Mouse (Mus musculus): ENCODE results near the gene Fuom. TPM values are rescaled to one million over a fixed set of nuclear protein-coding genes. Genes with fewer than 3 reads are reported as not detected.
A peak's percentile ranks its signal among the peaks of the same experiment; 100 is the strongest.

The Fuom gene
- total and polyA plus RNA-seq, 3 experiments = 71.5 to 101 (median 83.4) TPM

DNA sequence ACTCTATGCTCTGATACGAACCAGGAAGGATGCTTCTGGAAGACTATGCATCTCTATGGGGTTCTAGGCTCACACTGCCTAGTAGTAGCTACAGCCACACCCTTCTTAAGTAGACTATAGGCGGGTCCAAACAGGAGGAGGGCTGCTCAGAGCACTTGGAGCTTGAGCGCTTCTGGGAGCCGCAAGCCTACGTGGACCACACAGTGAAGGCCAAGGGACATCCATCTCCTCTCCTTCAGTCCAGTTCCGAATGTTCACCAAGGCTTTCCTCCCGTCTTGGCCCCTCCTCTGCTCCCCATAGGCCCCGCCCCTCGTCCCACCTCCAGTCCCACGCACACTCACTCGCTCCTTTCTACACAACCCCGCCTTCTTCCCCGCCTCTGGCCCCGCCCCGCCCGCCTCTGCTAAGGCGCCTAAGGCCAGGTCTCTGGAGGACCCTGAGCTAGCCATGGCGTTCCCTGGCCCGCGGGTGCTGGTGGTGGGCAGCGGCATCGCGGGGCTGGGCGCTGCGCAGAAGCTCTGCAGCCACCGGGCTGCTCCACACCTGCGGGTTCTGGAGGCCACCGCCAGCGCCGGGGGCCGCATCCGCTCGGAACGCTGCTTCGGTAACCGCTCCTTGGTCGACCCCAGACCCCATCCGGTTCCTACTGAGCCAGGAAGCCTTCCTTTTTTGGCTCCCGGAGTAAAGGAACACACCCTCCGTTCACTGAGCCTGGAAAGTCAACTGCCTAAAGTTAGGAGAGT is 23.2 kb upstream of the Fuom start:
- WGBS = 1% methylated on average over 39 of the region's 40 CpGs
- Histone ChIP-seq H3K79me2 (replicated peaks; ENCODE audit: control insufficient read depth, insufficient read depth, low read length) (no peaks in the 10 kb centered on the region), H3K4me1 (ENCODE audit: control insufficient read depth, insufficient read depth, low read length) (peaks cover 3% of the 10 kb centered on the region), H3K36me3 (ENCODE audit: control insufficient read depth, insufficient read depth, low read length) (no peaks in the 10 kb centered on the region), H3K27me3 (ENCODE audit: control insufficient read depth, insufficient read depth, low read length) (no peaks in the 10 kb centered on the region), H3K4me3 (peak overlapping the region; percentile 99), H3K9ac (ENCODE audit: low read depth, low read length) (peak overlapping the region; percentile 83), H3K27ac (peak overlapping the region; percentile 80)
- intact Hi-C loops (cut with DNase I) = loop anchor here (1.0 kb wide), 1 partner anchor 8 kb away; no protein-coding TSS in a partner anchor
- 0 out of 2 replicates have a peak, but pooled peaks have one; percentile 22 for TF ChIP-seq EP300 (IDR thresholded peaks at IDR 0.05; ENCODE audit: insufficient read depth, low read depth, low read length)
- TF ChIP-seq CTCF (IDR thresholded peaks at IDR 0.05) = no peak; the same call in 1 of the 2 replicates
- peak; percentile 72 for TF ChIP-seq POLR2A (IDR thresholded peaks at IDR 0.05; ENCODE audit: insufficient read depth, low read depth, low read length)
- DNase-seq = peak; percentile 94 to 96

GRCm38 (mm10) chr7:140124382-140124781 is 22.1 kb upstream of the Fuom start:
- Histone ChIP-seq H3K4me3 (no peak overlapping the region), H3K27ac (no peak overlapping the region), H3K9ac (ENCODE audit: low read depth, low read length) (no peak overlapping the region), H3K79me2 (replicated peaks; ENCODE audit: control insufficient read depth, insufficient read depth, low read length) (no peaks in the 10 kb centered on the region), H3K4me1 (ENCODE audit: control insufficient read depth, insufficient read depth, low read length) (peaks cover 3% of the 10 kb centered on the region), H3K27me3 (ENCODE audit: control insufficient read depth, insufficient read depth, low read length) (no peaks in the 10 kb centered on the region), H3K36me3 (ENCODE audit: control insufficient read depth, insufficient read depth, low read length) (no peaks in the 10 kb centered on the region)
- intact Hi-C loops (cut with DNase I) = no loop called here
- no peak for DNase-seq
- TF ChIP-seq EP300 (IDR thresholded peaks at IDR 0.05; ENCODE audit: insufficient read depth, low read depth, low read length) (no peak), CTCF (IDR thresholded peaks at IDR 0.05) (no peak), POLR2A (IDR thresholded peaks at IDR 0.05; ENCODE audit: insufficient read depth, low read depth, low read length) (no peak)
- WGBS = 84% methylated on average over 1 of the region's 1 CpGs

GRCm38 (mm10) chr7:140122765-140123164 is 20.5 kb upstream of the Fuom start:
- H3K4me1 ChIP-seq (ENCODE audit: control insufficient read depth, insufficient read depth, low read length) = peaks cover 3% of the 10 kb centered on the region
- H3K79me2 ChIP-seq (replicated peaks; ENCODE audit: control insufficient read depth, insufficient read depth, low read length) = no peaks in the 10 kb centered on the region
- H3K36me3 ChIP-seq (ENCODE audit: control insufficient read depth, insufficient read depth, low read length) = no peaks in the 10 kb centered on the region
- H3K27ac ChIP-seq = no peak overlapping the region
- no peak overlapping the region for H3K9ac ChIP-seq (ENCODE audit: low read depth, low read length)
- no peaks in the 10 kb centered on the region for H3K27me3 ChIP-seq (ENCODE audit: control insufficient read depth, insufficient read depth, low read length)
- TF ChIP-seq POLR2A (IDR thresholded peaks at IDR 0.05; ENCODE audit: insufficient read depth, low read depth, low read length) (no peak), CTCF (IDR thresholded peaks at IDR 0.05) (no peak), EP300 (IDR thresholded peaks at IDR 0.05; ENCODE audit: insufficient read depth, low read depth, low read length) (no peak)
- intact Hi-C loops (cut with DNase I) = no loop called here
- H3K4me3 ChIP-seq = no peak overlapping the region
- DNase-seq = no peak
- WGBS = 18% methylated on average over 4 of the region's 4 CpGs

DNA sequence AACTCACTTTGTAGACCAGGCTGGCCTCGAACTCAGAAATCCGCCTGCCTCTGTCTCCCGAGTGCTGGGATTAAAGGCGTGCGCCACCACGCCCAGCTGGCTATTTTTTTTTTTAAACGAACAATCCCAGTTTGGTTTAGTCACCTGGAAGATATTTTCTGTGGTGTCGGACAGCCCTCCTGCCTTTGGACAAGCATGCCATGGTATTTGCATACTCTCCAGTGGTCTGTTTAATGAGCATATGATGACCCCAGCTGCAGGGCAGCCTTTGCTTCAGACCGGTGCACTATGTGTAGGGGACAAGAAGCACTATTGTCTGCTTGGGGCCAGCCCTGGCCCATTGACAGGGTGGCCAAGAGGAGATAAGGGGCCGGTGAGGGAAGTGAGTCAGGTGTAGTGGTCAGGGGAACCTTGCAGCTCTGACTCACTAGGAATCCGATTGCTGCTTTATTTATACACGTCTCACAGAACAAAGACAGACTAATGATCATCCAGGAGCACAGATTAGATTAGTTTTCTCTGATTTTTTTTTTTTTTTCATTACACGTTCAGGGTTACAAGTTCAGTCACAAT is 19.2 kb upstream of the Fuom start:
- no peak overlapping the region for H3K4me3 ChIP-seq

GRCm38 (mm10) chr7:140120484-140120883 is 18.2 kb upstream of the Fuom start:
- intact Hi-C loops (cut with DNase I) = no loop called here
- H3K4me1 ChIP-seq (ENCODE audit: control insufficient read depth, insufficient read depth, low read length) = peaks cover 1% of the 10 kb centered on the region; the same call in 1 of the 2 replicates
- H3K79me2 ChIP-seq (replicated peaks; ENCODE audit: control insufficient read depth, insufficient read depth, low read length) = no peaks in the 10 kb centered on the region
- H3K4me3 ChIP-seq = no peak overlapping the region
- no peak for DNase-seq
- TF ChIP-seq CTCF (IDR thresholded peaks at IDR 0.05) (no peak), POLR2A (IDR thresholded peaks at IDR 0.05; ENCODE audit: insufficient read depth, low read depth, low read length) (no peak), EP300 (IDR thresholded peaks at IDR 0.05; ENCODE audit: insufficient read depth, low read depth, low read length) (no peak)
- H3K36me3 ChIP-seq (ENCODE audit: control insufficient read depth, insufficient read depth, low read length) = 0 out of 2 replicates have a peak, but pooled peaks cover 1% of the 10 kb centered on the region
- H3K27me3 ChIP-seq (ENCODE audit: control insufficient read depth, insufficient read depth, low read length) = no peaks in the 10 kb centered on the region
- H3K27ac ChIP-seq = no peak overlapping the region
- H3K9ac ChIP-seq (ENCODE audit: low read depth, low read length) = no peak overlapping the region
- 91% methylated on average over 2 of the region's 2 CpGs for WGBS

More for the DNA sequence above, 19.2 kb upstream of the Fuom start:
- 0 out of 2 replicates have a peak, but pooled peaks cover 1% of the 10 kb centered on the region for H3K36me3 ChIP-seq (ENCODE audit: control insufficient read depth, insufficient read depth, low read length)
- intact Hi-C loops (cut with DNase I) = no loop called here
- H3K27ac ChIP-seq = no peak overlapping the region
- WGBS = 65% methylated on average over 13 of the region's 13 CpGs
- H3K9ac ChIP-seq (ENCODE audit: low read depth, low read length) = no peak overlapping the region
- TF ChIP-seq CTCF (IDR thresholded peaks at IDR 0.05) = no peak
- no peak for DNase-seq
- H3K4me1 ChIP-seq (ENCODE audit: control insufficient read depth, insufficient read depth, low read length) = peaks cover 3% of the 10 kb centered on the region
- H3K79me2 ChIP-seq (replicated peaks; ENCODE audit: control insufficient read depth, insufficient read depth, low read length) = no peaks in the 10 kb centered on the region
- no peaks in the 10 kb centered on the region for H3K27me3 ChIP-seq (ENCODE audit: control insufficient read depth, insufficient read depth, low read length)

Measured in heart, adult 2 months (tissue).